Mouse (Mus musculus): Measurements from ENCODE around the gene Stat3.
A peak's percentile ranks its signal among the peaks of the same experiment; 100 is the strongest.

Stat3 gene

DNA sequence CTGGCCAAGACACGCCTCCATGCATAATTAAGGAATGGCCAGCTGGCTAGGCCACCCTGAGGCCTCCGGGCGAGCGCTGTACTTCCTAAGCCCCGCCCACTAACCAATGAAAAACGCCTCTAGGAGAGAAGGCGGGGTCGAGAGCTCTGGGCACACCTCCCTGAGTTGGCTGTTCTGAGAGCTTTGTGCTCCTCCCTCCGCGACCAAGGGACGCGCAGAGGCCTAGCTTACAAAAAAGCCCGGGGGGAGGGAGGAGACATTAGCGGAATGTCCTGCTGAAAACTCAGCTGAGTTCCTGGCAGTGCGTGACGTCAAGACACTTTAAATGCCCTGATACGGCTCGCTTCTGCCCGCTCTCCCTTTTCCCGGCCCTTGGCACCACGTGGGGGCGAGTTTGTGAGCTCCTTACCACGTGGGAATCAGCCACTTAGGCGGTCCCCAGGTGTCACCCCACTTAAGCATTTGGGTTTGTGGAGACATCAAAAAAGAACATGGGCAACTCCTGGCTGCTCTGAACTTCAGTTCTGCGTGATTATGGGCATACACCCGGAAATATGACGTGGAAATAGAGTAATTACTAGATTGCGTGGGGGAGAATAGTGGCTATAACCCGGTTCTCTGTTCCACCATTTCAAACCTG, at the start of gene Stat3:
Gene Stat3 (minus strand): TSS at position 29 of the 640 bp plus-strand sequence.
- DNase-seq, result peak; percentile 100

DNA sequence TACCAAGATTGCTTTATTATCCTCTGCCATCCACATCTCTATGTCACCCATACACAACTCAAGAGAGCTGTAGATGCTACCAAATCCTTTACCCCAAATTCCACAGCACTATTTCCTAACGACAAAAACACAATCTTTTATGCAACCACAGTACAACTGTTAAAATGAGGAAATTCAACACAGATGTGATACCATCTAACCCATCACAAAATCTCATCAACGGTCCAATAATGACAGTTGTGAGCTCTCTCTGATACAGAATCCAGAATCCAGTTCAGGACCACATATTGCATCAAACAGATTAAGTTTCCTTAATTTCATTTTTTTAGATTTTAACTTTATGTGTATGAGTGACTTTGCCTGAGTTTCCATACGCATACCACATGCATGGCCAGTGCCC, 49.3 kb upstream of the Stat3 start:
- no peak for DNase-seq

DNA sequence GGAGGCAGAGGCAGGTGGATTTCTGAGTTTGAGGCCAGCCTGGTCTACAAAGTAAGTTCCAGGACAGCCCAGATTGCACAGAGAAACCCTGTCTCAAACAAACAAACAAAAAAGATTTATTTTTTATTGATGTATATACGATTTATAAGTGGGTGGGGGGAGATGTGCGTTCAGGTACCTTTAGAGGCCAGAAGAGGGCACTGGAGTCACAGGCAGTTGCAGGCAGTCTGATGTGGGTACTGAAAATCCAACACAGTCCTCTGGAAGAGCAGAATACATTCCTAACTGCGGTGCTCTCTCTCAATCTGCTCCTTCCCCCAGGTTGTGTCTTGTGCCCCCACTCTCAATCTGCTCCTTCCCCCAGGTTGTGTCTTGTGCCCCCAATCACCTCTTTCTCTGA, 46.3 kb upstream of the Stat3 start:
- no peak for DNase-seq

DNA sequence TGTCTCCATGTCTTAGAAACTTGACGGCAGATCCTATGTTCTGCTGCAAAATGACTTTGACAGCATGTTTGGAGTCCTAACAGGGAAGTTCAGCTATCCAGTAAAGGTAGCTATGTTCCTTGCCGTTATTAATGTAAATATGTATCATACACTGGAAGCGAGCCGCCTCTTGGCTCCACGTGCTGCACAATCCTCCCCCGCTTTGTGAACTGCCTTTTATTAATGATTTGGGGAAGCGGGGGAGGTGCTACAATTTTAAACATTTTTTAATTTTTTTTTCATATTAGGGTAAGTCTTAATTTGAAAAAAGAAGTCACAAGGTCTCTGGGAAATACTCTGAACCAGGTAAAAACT, 44.4 kb upstream of the Stat3 start:
- DNase-seq, result no peak

DNA sequence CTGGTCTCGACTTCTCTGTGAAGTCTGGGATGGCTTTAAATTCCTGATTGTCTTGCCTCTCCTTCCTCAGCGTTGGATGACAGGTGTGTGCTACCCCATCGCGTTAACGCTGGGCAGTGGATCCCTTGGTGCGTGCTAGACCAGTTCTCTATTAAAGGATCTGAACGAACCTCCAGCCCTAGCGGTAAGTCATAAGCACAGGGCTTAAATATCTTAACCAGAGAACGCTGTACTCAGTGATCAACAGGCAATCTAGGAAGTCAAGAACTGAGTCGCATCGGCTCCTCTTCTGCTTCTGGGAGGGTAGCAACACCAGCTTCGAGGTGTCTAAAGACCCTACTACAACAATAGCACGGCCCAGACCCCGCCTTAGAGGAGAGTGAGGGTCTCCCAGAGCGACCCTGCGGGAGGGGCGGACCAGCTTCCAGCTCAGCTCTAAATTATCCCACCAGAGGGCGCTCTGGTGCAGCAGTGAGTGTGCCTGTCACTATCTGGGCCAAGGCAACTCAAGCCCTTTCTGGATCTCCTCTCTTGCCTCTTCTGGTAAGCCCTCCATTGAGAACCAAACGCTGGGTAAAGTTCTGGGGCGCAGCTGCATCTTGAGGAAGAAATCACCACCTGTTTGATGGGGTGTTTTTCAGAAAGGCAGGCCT, 43.9 kb upstream of the Stat3 start:
- DNase-seq, result peak; percentile 80

DNA sequence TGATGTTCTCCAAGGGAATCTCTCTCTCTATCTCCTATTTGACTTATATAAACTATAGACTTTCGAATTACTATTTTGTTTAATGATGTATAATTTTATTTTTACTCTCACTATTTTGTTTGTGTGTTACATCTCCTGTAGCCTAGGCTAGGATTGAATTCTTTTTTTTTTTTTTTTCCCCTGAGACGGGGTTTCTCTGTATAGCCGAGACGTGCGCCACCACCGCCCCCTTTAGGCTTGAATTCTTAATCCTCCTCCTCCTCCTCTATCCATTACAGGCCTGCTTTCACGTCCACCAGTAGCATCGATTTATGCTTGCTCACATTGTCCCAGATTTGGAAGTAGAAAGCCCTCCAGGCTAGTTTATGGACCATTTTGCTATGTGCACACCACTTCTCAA, 42.7 kb upstream of the Stat3 start:
- no peak for DNase-seq

DNA sequence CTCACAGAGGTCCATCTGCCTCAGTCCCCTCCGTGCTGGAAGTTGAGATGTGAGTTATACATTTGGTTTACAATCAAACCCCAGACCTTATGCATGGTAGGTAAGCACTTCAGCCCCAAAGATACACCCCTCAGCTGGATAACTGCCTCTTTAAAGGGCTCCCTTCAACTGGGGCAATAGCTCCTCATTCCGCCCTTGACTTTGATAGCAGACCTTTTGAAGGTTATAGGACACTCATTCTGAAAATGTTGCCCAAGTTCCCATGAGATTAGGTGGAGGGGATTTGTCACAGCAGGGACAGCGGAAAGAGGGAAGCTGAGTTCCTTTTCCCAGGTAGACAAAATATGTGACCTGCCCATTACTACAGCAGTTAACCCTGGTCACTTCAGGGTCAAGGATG, 41.9 kb upstream of the Stat3 start:
- DNase-seq, result no peak

DNA sequence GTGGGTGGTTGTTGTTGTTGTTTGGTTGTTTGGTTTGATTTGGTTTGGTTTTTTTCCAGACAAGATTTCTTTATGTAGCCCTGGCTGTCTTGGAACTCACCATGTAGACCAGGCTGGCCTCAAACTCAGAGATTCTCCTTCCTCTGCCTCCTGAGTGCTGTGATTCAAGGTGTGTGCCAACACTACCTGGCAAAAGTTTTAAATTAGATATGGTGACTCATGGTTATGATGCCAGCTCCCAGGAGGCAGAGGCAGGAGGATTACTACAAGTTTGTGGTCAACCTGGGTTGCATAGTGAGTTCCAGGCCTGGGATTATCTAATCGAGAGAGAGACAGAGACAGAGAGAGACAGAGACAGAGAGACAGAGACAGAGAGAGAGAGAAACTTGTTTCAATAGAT, 41.1 kb upstream of the Stat3 start:
- DNase-seq, result no peak

DNA sequence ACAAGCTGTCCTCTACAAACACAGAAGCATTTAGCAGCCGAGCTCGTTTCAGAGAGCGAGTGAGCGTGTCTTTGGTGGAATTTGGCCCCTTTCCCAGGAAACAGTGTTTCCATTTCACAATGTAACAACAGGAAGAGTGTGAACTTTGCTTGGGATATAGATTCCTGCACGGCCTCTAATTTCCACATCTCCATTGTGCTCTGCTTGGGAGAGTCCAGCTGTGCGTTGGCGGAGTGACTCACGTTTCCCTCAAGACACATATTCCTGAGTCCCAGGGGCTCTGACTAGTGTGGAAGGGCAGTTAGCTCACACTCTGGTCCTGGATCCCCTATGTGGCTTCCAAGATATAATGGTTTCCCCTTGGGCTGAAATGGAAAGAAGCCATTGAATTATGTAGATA, 40.5 kb upstream of the Stat3 start:
- no peak for DNase-seq

DNA sequence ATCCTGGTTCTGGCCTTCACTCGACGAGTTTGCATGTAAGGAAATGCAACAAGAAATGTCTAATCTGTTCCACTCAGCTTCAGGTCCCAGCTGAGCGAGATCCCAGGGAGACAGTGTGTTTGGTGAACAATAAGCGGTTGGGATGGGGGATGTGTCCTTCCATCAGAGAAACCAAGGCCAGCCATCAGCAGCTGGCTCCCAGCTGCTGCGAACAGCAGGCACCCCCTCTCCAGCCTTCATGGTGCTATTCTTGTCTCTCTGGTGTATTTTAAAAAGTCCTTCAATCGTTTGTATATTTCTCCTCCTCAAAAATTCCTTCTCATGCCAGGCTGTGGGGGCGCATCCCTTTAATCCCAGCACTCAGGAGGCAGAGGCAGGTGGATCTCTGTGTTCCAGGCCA, 35.9 kb upstream of the Stat3 start:
- DNase-seq, result no peak

DNA sequence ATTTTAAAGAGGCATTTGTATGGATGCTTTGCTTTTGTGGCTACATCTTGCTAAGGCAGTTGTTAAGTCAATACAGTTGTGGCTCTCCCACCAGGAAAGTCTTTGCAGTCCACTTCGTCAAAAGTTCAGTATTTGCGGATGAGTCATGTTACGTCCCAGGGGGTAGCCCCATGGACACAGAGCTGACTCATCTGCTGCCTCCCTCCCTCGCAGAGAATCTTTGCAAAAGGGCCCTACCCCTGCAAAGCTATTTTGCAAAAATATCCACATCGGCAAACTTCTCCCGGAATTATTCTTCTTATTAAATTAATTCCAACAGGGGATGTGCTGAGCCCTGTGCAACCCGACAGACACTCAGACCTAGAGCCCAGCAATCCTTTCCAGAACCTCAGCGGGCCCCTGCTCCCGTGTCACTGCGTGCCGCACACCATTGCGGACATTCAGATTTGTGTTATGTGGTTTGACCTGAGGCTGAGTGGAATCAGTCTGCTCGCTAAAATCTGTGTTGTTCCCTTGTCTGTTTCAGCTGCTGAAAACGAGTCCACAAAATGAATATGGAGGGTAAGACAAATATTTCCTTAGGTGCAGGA, 35.1 kb upstream of the Stat3 start:
- no peak for DNase-seq

DNA sequence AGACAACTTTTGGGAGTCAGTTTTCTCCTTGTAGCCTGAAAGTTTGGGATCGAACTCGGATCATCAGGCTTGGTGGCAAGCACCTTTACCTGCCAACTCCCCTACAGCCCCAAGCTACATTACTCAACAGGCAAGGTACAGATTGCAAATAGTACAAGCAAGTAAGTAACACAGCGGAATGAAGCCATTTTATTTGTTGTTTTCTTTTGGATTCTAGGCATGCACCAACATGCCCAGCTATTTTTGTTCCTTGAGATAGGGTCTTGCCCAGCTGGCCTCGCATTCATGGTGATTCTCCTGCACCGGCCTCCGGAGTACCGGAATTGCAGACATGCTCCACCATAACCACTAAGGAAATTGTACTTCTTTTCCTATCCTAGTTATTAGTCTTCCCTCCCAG, 33.9 kb upstream of the Stat3 start:
- DNase-seq, result no peak

DNA sequence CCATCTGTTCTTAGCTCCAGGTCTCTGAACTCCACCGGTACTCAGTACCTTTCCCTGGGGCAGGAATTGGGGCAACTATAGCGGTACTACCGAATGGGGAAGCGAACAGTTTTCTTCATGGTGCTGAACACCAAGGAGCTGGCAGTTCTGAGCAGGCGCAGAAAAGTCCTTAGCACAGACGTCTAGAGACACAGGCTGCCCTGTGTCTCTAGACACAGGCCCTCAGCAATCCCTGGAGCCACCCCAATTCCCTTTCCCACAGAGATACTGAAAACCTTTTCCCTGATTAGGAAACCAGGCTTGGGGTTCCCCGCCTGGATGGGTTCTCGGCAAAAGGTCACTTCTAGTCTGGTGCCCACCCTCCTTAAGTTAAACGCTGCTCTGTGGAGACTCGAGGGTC, 32.1 kb upstream of the Stat3 start:
- DNase-seq, result no peak

DNA sequence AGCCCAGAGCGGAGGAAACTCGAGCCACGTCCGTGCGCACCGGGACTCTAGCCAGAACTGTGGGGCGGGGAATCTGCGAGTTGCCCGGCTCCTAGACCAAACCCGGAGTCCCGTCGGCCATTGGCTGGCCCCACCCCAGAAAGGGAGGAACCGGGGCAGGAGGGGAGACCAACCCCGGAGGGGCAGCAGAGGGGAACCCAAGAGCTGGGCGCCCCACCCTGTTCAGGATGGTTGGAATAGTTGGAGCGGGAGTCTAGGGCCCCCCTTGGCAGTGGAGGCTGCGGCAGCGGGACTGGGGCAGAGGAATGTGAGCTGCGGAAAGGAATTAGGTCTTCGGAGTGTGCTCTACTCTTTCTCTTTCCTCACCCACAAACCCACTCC, 31.2 kb upstream of the Stat3 start, which contains the start of gene Cavin1:
Gene Cavin1 (minus strand): TSS at position 331 of the 381 bp plus-strand sequence.
- DNase-seq, result peak; percentile 48

DNA sequence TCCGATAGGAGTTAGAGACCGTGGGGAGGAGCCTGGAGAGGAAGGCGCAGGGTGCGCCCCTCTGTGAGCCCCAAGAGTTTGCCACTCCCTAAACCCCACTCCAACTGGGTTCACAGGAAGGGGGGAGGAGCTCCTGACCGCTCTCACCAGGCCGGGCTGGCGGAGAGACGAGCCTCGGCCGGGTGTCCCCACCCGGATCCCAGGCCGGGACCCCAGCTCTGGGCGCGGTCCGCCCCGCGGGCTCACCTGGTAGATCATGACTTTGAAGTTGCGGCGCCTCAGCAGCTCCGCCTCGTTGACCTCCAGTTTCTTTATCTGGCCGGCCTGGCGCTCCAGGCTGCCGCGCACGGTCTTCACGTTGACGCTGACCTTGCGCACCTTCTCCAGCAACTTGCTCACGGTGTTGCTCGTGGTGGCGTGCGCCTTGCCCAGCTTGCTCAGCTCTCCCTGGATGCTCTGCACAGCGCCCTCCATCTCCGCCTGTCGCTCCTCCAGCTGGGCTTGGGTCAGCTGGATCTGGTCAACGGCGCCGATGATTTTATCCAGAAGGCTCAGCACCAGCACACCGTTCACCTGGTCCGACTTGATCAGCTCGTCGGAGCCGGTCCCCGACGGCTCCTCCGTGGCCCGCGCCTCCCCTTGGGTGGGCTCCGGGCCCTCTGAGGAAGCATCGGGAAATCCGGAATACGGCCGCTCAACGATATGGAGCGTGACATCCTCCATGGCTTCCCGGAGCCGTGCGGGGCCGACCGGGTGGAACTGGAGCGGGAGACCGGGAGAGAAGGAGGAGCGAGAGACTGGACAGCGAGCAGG, 30.6 kb upstream of the Stat3 start:
- DNase-seq, result no peak

DNA sequence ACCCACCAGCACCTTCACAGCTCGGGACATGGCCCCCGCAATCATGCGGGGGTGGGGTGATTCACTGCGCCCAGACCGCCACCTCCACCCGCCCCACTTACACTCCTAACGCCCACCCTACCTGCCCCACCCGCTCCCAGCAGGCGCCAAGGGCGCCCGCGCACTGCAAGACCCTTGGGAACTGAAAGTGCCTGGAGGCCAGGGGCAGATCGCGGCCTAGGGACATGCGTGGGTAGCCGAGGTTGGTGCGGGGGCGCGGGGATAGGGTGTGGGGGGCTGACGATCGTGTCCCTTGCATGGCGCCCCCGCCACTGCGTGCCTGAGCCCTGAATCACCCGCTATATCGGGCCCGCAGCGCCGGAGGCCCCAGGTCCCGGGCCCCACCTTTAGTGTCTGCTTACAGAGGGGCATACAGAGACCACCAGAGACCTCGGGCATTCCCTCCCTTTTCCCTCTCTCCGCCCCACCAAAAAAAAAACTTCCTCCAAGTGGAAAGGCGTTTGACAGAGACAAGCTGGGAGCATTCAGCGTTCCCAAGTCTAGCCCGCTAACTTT, 29.9 kb upstream of the Stat3 start:
- DNase-seq, result no peak

DNA sequence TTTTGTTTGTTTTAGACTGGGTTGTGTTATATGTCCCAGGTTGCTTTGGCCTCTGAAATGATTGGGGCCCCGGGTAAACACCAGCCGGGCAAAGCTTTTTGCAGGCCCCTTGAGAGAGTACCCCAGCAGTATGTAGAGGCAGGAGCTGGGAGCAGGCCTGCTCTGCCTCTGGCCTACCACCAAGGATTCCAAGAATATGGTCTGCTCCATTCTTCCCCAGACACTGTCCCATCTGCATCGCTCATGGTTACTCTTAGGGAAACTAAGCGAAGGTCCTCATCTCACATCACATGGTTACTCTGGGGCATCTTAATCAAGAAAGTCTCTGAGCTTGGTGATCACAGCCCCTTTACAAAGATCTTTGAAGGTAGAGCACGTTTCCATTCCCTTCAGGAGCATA, 29.2 kb upstream of the Stat3 start:
- no peak for DNase-seq

DNA sequence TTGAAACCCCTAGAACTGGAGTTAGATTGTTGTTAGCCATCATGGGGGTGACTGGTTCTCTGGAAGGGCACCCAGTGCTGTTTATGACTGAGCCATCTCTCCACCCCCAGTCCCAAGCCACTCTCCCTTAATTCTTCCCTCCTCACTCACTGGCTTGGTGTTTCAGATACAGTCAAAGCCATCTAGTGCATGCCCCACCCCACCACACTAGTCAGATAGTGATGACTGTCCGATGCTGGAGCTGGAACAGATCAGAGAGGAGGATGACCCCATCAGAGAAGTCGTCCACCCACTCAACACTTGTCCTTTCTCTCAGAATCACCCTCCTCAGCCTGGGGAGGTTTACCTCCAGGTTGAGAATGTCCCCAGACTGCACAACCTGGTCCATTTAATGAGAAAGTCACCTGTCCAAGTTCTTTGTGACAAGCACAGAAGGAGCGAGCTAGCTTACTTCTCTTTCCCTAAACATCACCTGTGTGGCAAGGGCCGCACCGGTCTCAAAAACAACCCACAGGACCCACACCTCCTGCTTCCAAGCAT, 28.6 kb upstream of the Stat3 start:
- no peak for DNase-seq

DNA sequence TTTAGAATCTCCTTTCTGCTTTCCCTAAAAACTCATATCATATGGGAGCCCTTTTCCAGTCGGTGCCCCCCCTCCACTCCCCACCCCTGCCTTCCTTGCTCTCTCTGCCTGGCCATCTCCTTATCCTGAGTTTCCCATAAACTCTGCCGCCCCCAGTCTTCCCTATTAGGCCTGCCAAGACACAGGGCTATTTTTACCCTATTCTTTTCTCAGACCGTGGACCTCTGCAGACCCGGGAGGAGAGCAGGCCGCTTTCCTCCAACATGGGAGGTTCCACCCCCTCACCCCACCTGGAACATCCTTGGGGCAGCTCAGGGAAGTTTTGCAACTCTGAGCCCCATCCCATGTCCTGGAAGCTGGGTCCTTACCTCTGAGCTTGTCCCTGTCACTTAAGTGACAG, 28.0 kb upstream of the Stat3 start:
- DNase-seq, result no peak

DNA sequence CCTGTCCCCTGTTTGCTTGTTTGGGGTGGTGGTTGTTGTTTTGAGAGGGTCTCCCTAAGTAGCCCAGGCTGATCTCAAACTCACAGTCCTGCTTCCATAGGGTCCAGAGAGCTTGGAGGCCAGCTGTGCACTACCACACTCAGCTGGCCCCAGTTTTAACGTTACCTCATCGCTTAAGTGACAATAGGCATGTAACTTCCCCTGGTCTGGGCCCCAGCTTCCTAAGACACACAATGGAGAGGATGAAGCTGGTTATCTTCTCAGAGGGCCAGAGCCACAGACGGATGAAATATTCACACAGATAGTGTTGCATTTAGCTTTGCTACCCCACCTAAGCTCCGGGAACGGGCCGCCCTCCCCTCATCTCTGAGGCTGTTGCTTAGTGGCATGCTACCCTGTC, 26.4 kb upstream of the Stat3 start:
- DNase-seq, result no peak

DNA sequence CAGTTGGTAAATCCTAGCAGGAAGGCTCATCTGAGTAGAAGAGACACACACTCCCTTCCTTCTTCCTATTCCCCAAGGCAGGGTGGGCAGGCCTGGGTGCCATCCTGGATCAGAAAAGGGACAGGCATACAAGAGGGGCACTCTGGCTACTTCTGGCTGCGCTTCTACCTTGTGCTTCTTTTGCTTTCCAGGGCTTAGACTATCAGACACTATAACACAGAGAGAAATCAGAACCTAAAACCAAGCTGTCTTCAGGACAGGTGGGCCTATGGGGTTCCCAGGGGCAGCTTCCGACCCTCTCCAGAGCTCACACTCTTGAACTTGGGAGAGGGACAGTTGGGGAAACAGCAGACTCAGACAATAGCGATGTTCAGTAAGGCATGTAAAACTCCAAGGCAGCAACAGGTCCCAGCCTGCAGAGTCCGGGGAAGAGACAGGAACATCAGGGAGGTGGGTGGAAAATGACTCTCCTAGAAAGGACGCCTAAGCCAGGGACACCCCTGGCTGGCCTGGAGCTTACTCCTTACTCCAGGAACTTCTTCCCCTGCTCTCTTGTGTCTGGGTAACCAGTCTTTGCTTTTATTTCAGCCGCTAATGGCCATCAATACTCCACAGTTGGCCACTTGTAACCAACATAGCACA, 25.7 kb upstream of the Stat3 start:
- no peak for DNase-seq

DNA sequence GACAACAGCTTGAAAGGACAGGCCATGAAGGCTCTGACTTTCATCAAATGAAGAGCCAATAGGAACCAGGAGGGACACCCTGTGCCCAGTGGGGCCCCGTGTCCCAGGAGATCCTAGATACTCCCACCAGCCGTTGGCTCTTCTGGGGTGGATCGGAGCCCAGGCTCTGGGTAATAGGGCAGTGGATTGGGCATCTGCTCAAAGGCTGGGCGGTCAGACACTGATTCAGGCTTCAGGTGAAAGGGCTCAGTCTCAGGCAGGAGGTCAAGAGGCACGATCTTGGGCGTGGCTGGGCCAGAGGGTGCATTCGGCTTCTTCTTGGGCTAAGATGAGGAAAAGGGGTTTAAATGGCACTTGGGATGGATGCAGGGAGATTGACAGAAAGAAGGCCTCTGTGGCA, 24.8 kb upstream of the Stat3 start:
- no peak for DNase-seq

DNA sequence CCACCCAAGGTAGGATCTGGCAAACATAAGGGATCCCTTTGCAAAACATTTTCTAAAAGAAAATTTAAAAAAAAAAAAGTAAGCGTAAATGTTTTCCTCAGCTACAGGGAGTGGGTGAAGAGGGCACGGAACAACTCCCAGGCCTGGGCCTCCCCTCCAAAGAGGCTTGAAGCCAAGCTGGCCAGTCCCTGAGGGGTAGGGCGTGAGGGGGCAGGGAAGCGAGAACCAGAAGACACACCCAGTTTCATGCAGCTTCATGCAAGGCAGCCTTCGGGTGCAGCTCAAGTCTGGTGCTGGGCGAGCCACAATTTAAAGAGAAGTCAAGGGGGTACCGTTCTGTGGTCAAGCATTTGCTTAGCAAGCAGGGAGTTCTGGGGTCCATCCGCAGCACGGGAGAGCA, 24.3 kb upstream of the Stat3 start:
- DNase-seq, result no peak

Measured in cerebellum, adult 8-10 months (tissue).